8 mouse cellular contexts compared by ENCODE assay signal in the genomic region with DNA sequence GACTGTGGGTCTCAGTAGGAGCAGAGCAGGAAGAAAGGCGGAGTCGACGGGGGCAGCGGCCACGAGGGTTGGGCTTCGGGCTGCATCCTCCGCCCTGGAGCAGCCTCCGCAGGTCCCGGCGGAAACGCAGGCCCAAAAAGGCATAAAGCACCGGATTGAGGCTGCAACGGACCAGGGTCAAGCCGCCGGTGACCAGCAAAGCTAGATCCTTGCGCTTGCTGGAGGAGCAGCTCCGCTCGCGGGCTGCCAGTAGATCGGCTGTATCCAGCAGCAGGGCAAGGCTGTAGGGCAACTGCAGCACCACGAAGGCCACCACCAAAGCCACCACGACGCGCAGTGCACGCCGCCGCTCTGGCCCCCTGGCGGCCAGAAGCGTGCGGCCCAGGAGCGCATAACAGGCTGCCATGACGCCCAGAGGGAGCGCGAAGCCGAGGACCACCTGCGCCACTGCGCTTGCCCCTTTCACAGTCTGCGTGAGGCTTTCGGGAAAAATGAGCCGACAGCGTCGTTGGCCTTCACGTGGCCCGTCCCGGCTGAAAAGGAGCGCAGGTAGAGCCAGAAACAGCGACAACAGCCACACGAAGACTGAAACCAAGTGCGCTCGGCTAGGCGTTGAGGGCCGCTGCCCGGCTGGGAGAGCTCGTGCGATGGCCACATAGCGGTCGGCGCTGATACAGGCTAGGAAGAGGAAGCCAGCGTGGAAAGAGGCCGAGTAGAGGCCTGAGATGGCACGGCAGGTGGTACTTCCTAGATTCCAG. TPM values are rescaled to one million over a fixed set of nuclear protein-coding genes. Genes with fewer than 3 reads are reported as not detected.
DNase-seq lines count a peak whose midpoint lies in the region; ATAC-seq and TF ChIP-seq lines count a peak whose summit lies in the region.

No protein-coding gene starts in this region.

- WGBS in embryonic facial prominence, embryonic 10.5 days = under 1% methylated on average over 61 of the region's 61 CpGs
- 2% methylated on average over 61 of the region's 61 CpGs for WGBS in liver, embryonic 12.5 days (ENCODE audit: insufficient replicate concordance)
- 3% methylated on average over 61 of the region's 61 CpGs for WGBS in stomach, postnatal 0 days

- peak overlapping the region; percentile 5; the same call in 1 of the 2 replicates for H3K9ac ChIP-seq in liver, embryonic 12.5 days
- peak overlapping the region; percentile 54 for H3K9ac ChIP-seq in stomach, postnatal 0 days (ENCODE audit: low read length)

- H3K27ac ChIP-seq in embryonic facial prominence, embryonic 10.5 days (replicated peaks) = peak overlapping the region; percentile 78
- H3K27ac ChIP-seq in liver, embryonic 12.5 days = no peak overlapping the region
- H3K27ac ChIP-seq in stomach, postnatal 0 days (replicated peaks) = peak overlapping the region; percentile 87

- TF ChIP-seq CTCF in stomach, postnatal 0 days (IDR thresholded peaks at IDR 0.05; ENCODE audit: low read depth) = peak; percentile 97

- peaks cover 85% of the 10 kb centered on the region for H3K27me3 ChIP-seq in embryonic facial prominence, embryonic 10.5 days (replicated peaks; ENCODE audit: low read depth, poor library complexity, severe bottlenecking)
- H3K27me3 ChIP-seq in liver, embryonic 12.5 days (replicated peaks) = peaks cover 100% of the 10 kb centered on the region
- no peaks in the 10 kb centered on the region for H3K27me3 ChIP-seq in stomach, postnatal 0 days (ENCODE audit: control insufficient read depth, insufficient read depth, low read length)

- peak; percentile 39 for DNase-seq in 3T3-L1 (ENCODE audit: low read depth, low spot score)
- DNase-seq in adrenal gland, adult 18-20 months (ENCODE audit: low spot score in 2 of 2) = peak; percentile 75 to 80
- DNase-seq in embryonic facial prominence, embryonic 10.5 days (ENCODE audit: low spot score) = peak; percentile 91
- DNase-seq in heart, adult 8-10 months (ENCODE audit: low spot score) = peak; percentile 88
- DNase-seq in kidney, adult 11 months = peak; percentile 79
- DNase-seq in stomach, postnatal 0 days (ENCODE audit: low spot score) = peak; percentile 80

- no peaks in the 10 kb centered on the region for H3K36me3 ChIP-seq in embryonic facial prominence, embryonic 10.5 days (replicated peaks)
- no peaks in the 10 kb centered on the region for H3K36me3 ChIP-seq in liver, embryonic 12.5 days
- H3K36me3 ChIP-seq in stomach, postnatal 0 days (ENCODE audit: control insufficient read depth, insufficient read depth, low read length) = no peaks in the 10 kb centered on the region

- peak overlapping the region; percentile 65 for H3K4me2 ChIP-seq in liver, embryonic 12.5 days
- peak overlapping the region; percentile 73 for H3K4me2 ChIP-seq in stomach, postnatal 0 days (replicated peaks; ENCODE audit: low read depth)

- TF ChIP-seq EP300 in stomach, postnatal 0 days (optimal IDR thresholded peaks at IDR 0.05) = no peak

- peak overlapping the region; percentile 55 for H3K4me3 ChIP-seq in embryonic facial prominence, embryonic 10.5 days
- H3K4me3 ChIP-seq in liver, embryonic 12.5 days = peak overlapping the region; percentile 35
- H3K4me3 ChIP-seq in stomach, postnatal 0 days (ENCODE audit: low read depth, low read length) = peak overlapping the region; percentile 38

- no peaks in the 10 kb centered on the region for H3K9me3 ChIP-seq in embryonic facial prominence, embryonic 10.5 days
- no peaks in the 10 kb centered on the region for H3K9me3 ChIP-seq in liver, embryonic 12.5 days (replicated peaks)
- no peaks in the 10 kb centered on the region for H3K9me3 ChIP-seq in stomach, postnatal 0 days (ENCODE audit: control insufficient read depth, low read length)

- H3K4me1 ChIP-seq in embryonic facial prominence, embryonic 10.5 days = peaks cover 93% of the 10 kb centered on the region
- H3K4me1 ChIP-seq in liver, embryonic 12.5 days = peaks cover 75% of the 10 kb centered on the region
- H3K4me1 ChIP-seq in stomach, postnatal 0 days (replicated peaks; ENCODE audit: control insufficient read depth, insufficient read depth) = peaks cover 22% of the 10 kb centered on the region

- peak; percentile 63 for ATAC-seq in liver, embryonic 12.5 days
- ATAC-seq in monocyte, adult 5-6 weeks (replicated peaks; ENCODE audit: insufficient number of reproducible peaks, low FRiP score, low TSS enrichment, poor library complexity, severe bottlenecking) = peak; percentile 23; the same call in 1 of the 2 replicates
- ATAC-seq in stomach, postnatal 0 days (ENCODE audit: low FRiP score, low TSS enrichment) = peak; percentile 61

RNA-seq across cellular contexts. Expression of a gene that starts 1.4 kb away (rescaled TPM):
- under 1 TPM in 1 of 2 experiments, not detected in 1; 0.51 TPM for total RNA-seq in adrenal gland, adult 18-20 months (2021)
- polyA plus RNA-seq in embryonic facial prominence, embryonic 10.5 days (2016; fragmentation: Nextera tagmentation; extraction: Ambion mirVana) = 0.16 TPM in 1 of 2 replicates, not detected in the other
- total RNA-seq in heart, adult 8-10 months (2022) = under 1 TPM in 2 of 4 experiments, not detected in 2; 0.14 to 0.19 TPM
- polyA plus RNA-seq in liver, embryonic 12.5 days (2016; fragmentation: Nextera tagmentation; extraction: Ambion mirVana) = 0.07 TPM in 1 of 2 replicates, not detected in the other
- 0.38 TPM in 1 of 3 replicates, not detected in the others for total RNA-seq in monocyte, adult 5-6 weeks (2017)
- polyA plus RNA-seq in stomach, postnatal 0 days (2015; fragmentation: Nextera tagmentation; extraction: Ambion mirVana) = 0.16 and 0.24 TPM in 2 replicates

RNA-seq across cellular contexts. Expression of a gene that starts 2.7 kb away (rescaled TPM):
- 10 to 100 TPM; 24.3 to 25.6 TPM for total RNA-seq in adrenal gland, adult 18-20 months (2021)
- 3.7 and 4.0 TPM in 2 replicates for polyA plus RNA-seq in embryonic facial prominence, embryonic 10.5 days (2016; fragmentation: Nextera tagmentation; extraction: Ambion mirVana)
- total RNA-seq in heart, adult 8-10 months (2022) = 10 to 100 TPM; 23.4 to 29.9 (median 28.1) TPM
- 2.7 and 2.8 TPM in 2 replicates for polyA plus RNA-seq in liver, embryonic 12.5 days (2016; fragmentation: Nextera tagmentation; extraction: Ambion mirVana)
- total RNA-seq in monocyte, adult 5-6 weeks (2017) = 2.2 to 6.3 TPM (median 4.0 TPM) in 3 replicates
- 23.8 and 25.6 TPM in 2 replicates for polyA plus RNA-seq in stomach, postnatal 0 days (2015; fragmentation: Nextera tagmentation; extraction: Ambion mirVana)

RNA-seq across cellular contexts. Expression of a gene that starts 3.5 kb away (rescaled TPM):
- 1 to 10 TPM; 6.4 to 7.3 TPM for total RNA-seq in adrenal gland, adult 18-20 months (2021)
- polyA plus RNA-seq in embryonic facial prominence, embryonic 10.5 days (2016; fragmentation: Nextera tagmentation; extraction: Ambion mirVana) = 0.23 and 0.31 TPM in 2 replicates
- total RNA-seq in heart, adult 8-10 months (2022) = 1 to 10 TPM; 1.1 to 2.9 (median 1.5) TPM
- polyA plus RNA-seq in liver, embryonic 12.5 days (2016; fragmentation: Nextera tagmentation; extraction: Ambion mirVana) = 0.17 and 0.26 TPM in 2 replicates
- 0.21 to 0.95 TPM (median 0.68 TPM) in 3 replicates for total RNA-seq in monocyte, adult 5-6 weeks (2017)
- 0.52 and 0.94 TPM in 2 replicates for polyA plus RNA-seq in stomach, postnatal 0 days (2015; fragmentation: Nextera tagmentation; extraction: Ambion mirVana)

RNA-seq across cellular contexts. Expression of a gene that starts 18.1 kb away (rescaled TPM):
- 1 to 10 TPM; 5.9 to 6.4 TPM for total RNA-seq in adrenal gland, adult 18-20 months (2021)
- polyA plus RNA-seq in embryonic facial prominence, embryonic 10.5 days (2016; fragmentation: Nextera tagmentation; extraction: Ambion mirVana) = 4.9 and 5.7 TPM in 2 replicates
- total RNA-seq in heart, adult 8-10 months (2022) = 1 to 10 TPM; 2.7 to 4.9 (median 3.0) TPM
- 0.57 and 0.62 TPM in 2 replicates for polyA plus RNA-seq in liver, embryonic 12.5 days (2016; fragmentation: Nextera tagmentation; extraction: Ambion mirVana)
- total RNA-seq in monocyte, adult 5-6 weeks (2017) = not detected in 3 replicates
- 3.0 and 3.1 TPM in 2 replicates for polyA plus RNA-seq in stomach, postnatal 0 days (2015; fragmentation: Nextera tagmentation; extraction: Ambion mirVana)

RNA-seq across cellular contexts. Expression of a gene that starts 52.5 kb away (rescaled TPM):
- 10 to 100 TPM; 29.5 to 35.6 TPM for total RNA-seq in adrenal gland, adult 18-20 months (2021)
- 13.3 and 14.5 TPM in 2 replicates for polyA plus RNA-seq in embryonic facial prominence, embryonic 10.5 days (2016; fragmentation: Nextera tagmentation; extraction: Ambion mirVana)
- 10 to 100 TPM; 28.6 to 37.3 (median 31.7) TPM for total RNA-seq in heart, adult 8-10 months (2022)
- 9.8 and 10.3 TPM in 2 replicates for polyA plus RNA-seq in liver, embryonic 12.5 days (2016; fragmentation: Nextera tagmentation; extraction: Ambion mirVana)
- total RNA-seq in monocyte, adult 5-6 weeks (2017) = 30.2 to 66.9 TPM (median 42.6 TPM) in 3 replicates
- 8.1 and 9.4 TPM in 2 replicates for polyA plus RNA-seq in stomach, postnatal 0 days (2015; fragmentation: Nextera tagmentation; extraction: Ambion mirVana)

Comparison
In these comparisons a context has a peak if more than half of its experiments do, and no peak if none do; other contexts are left out.
1. DNase-seq: peak in every context shown above with its lines; median percentile 91 in embryonic facial prominence, embryonic 10.5 days; 88 in heart, adult 8-10 months; 80 in stomach, postnatal 0 days; 79 in kidney, adult 11 months; 78 in adrenal gland, adult 18-20 months; 39 in 3T3-L1.